Mouse (Mus musculus) kidney, embryonic 14.5 days (tissue): Measurements from ENCODE around the gene Slc38a3. TPM values are rescaled to one million over a fixed set of nuclear protein-coding genes. Genes with fewer than 3 reads are reported as not detected.

Source experiments
- ATAC-seq: fragments of 200-750 bp; cut with Nextera tagmentation; 2 replicates; pipeline ENCODE4 v1.8.0; 2017; ENCODE audit warnings: moderate number of reproducible peaks, mild to moderate bottlenecking, moderate TSS enrichment, moderate library complexity; ENCODE audit not compliant: low FRiP score, low TSS enrichment
- H3K27ac ChIP-seq: fragments of 300-500 bp; sonication (generic); 2 replicates; pipeline ENCODE4 v1.5.1; 2014; ENCODE audit warnings: low read depth, mild to moderate bottlenecking, low read length, moderate library complexity, mixed read lengths
- H3K27me3 ChIP-seq: fragments of 300-500 bp; sonication (generic); 2 replicates; pipeline ENCODE4 v1.6.1; 2014; ENCODE audit warnings: mild to moderate bottlenecking, low read length; ENCODE audit not compliant: control insufficient read depth, insufficient read depth
- H3K36me3 ChIP-seq: fragments of 300-500 bp; sonication (generic); 2 replicates; pipeline ENCODE4 v1.6.1; 2014; ENCODE audit warnings: low read length, mixed read lengths; ENCODE audit not compliant: control insufficient read depth, insufficient read depth
- H3K4me1 ChIP-seq: fragments of 300-500 bp; sonication (generic); 2 replicates; pipeline ENCODE4 v1.6.1; 2014; ENCODE audit warnings: low read length, mixed read lengths; ENCODE audit not compliant: control insufficient read depth, insufficient read depth
- H3K4me2 ChIP-seq: fragments of 300-500 bp; sonication (generic); replicated peaks from 2 replicates; pipeline ENCODE4 v1.6.1; 2014; ENCODE audit warnings: low read depth, mild to moderate bottlenecking, low read length
- H3K4me3 ChIP-seq: fragments of 300-500 bp; sonication (generic); 2 replicates; pipeline ENCODE4 v1.5.1; 2014; ENCODE audit warnings: mild to moderate bottlenecking, low read length
- H3K9ac ChIP-seq: fragments of 300-500 bp; sonication (generic); 2 replicates; pipeline ENCODE4 v1.6.1; 2014; ENCODE audit warnings: low read depth, mild to moderate bottlenecking, low read length, moderate library complexity
- H3K9me3 ChIP-seq: fragments of 300-500 bp; sonication (generic); 2 replicates; pipeline ENCODE4 v1.6.1; 2016; ENCODE audit warnings: low read length; ENCODE audit not compliant: control insufficient read depth
- WGBS: fragments of 180-500 bp; shearing (Covaris S2); extraction: QIAGEN DNeasy Blood & Tissue Kit; methylation state at CpG from one replicate; pipeline ENCODE4 v1.1.7; 2014; 5-methylcytosine and 5-hydroxymethylcytosine counted together
- polyA plus RNA-seq: library from polyadenylated mRNA; unstranded; fragments of >200 nt; fragmentation: Nextera tagmentation; extraction: Ambion mirVana; gene quantifications from 2 replicates; pipeline ENCODE4 v1.2.1, GENCODE M21; 2014

The Slc38a3 gene
- polyA plus RNA-seq, 1 experiment from 2014 or later, result 6.5 TPM

DNA sequence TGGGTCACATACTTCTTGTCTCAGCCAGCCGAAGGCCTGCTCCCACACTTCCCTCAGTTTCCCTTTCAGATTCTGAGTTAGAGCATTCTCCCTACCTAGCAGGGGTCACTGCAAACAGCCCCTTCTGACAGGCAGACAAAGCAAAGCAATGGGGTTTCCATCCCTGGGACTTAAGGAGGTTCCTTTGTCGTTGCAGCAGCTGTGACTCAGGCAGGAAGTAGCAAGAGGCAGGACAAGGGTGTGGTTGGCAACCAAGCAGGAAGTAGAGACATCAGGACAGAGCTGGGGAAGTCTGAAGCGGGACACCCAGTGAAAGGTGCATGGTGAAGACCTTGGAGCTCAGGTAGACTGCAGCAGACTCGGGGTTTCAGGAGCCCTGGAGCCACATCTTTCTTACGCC, 44.8 kb downstream of the Slc38a3 start:
- no peaks in the 10 kb centered on the region for H3K27me3 ChIP-seq
- H3K4me2 ChIP-seq, result no peak overlapping the region
- H3K36me3 ChIP-seq, result peaks cover 44% of the 10 kb centered on the region
- 66% methylated on average over 5 of the region's 5 CpGs for WGBS
- ATAC-seq, result no peak
- peak overlapping the region; percentile 27; the same call in 1 of the 2 replicates for H3K27ac ChIP-seq
- H3K4me1 ChIP-seq, result peaks cover 36% of the 10 kb centered on the region
- peak overlapping the region; percentile 18; the same call in 1 of the 2 replicates for H3K9ac ChIP-seq
- H3K4me3 ChIP-seq, result no peak overlapping the region
- H3K9me3 ChIP-seq, result no peaks in the 10 kb centered on the region

DNA sequence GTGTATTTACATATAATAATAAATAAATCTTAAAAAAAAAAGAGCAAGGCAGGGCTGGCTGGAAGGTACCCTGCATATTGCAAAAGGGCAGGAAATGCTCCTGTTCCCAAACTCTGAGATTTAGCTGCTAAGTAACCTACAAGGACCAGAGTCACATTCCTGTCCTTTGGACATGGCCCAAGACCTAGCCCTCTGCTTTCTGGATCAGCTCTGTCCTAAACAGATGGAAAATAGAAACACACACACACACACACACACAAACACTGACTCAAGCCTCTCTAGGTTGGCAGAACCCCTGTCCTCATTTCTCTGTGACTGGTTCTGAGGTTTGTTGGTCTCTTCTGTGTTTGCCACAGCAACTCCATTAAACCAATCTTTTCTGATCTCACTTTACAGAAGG, 48.4 kb downstream of the Slc38a3 start:
- H3K4me1 ChIP-seq, result peaks cover 6% of the 10 kb centered on the region
- ATAC-seq, result no peak
- no peak overlapping the region for H3K9ac ChIP-seq
- no peak overlapping the region for H3K27ac ChIP-seq
- H3K36me3 ChIP-seq, result peaks cover 71% of the 10 kb centered on the region
- no peak overlapping the region for H3K4me2 ChIP-seq
- no peaks in the 10 kb centered on the region for H3K9me3 ChIP-seq
- H3K27me3 ChIP-seq, result no peaks in the 10 kb centered on the region
- H3K4me3 ChIP-seq, result no peak overlapping the region

GRCm38 (mm10) chr9:107619546-107619879, 49.8 kb downstream of the Slc38a3 start:
- peaks cover 73% of the 10 kb centered on the region for H3K36me3 ChIP-seq
- no peak overlapping the region for H3K4me3 ChIP-seq
- H3K4me2 ChIP-seq, result no peak overlapping the region
- H3K9ac ChIP-seq, result no peak overlapping the region
- peaks cover 6% of the 10 kb centered on the region for H3K4me1 ChIP-seq
- no peak overlapping the region; the same call in 1 of the 2 replicates for H3K27ac ChIP-seq
- WGBS, result 77% methylated on average over 13 of the region's 13 CpGs
- H3K9me3 ChIP-seq, result no peaks in the 10 kb centered on the region
- ATAC-seq, result no peak
- no peaks in the 10 kb centered on the region for H3K27me3 ChIP-seq

GRCm38 (mm10) chr9:107618778-107619545, 50.4 kb downstream of the Slc38a3 start:
- H3K9me3 ChIP-seq, result no peaks in the 10 kb centered on the region
- no peaks in the 10 kb centered on the region for H3K27me3 ChIP-seq
- peak overlapping the region; percentile 68; the same call in 1 of the 2 replicates for H3K27ac ChIP-seq
- H3K9ac ChIP-seq, result no peak overlapping the region
- peaks cover 73% of the 10 kb centered on the region for H3K36me3 ChIP-seq
- H3K4me2 ChIP-seq, result no peak overlapping the region
- peak; percentile 65 for ATAC-seq
- no peak overlapping the region for H3K4me3 ChIP-seq
- WGBS, result 49% methylated on average over 13 of the region's 13 CpGs
- peaks cover 6% of the 10 kb centered on the region for H3K4me1 ChIP-seq

- H3K36me3 ChIP-seq, result peaks cover 71% of the 10 kb centered on the region
- peaks cover 6% of the 10 kb centered on the region for H3K4me1 ChIP-seq
- H3K4me3 ChIP-seq, result no peak overlapping the region
- peak overlapping the region; percentile 68; the same call in 1 of the 2 replicates for H3K27ac ChIP-seq
- 86% methylated on average over 6 of the region's 6 CpGs for WGBS
- ATAC-seq, result no peak
- H3K27me3 ChIP-seq, result no peaks in the 10 kb centered on the region
- no peak overlapping the region for H3K9ac ChIP-seq
- H3K9me3 ChIP-seq, result no peaks in the 10 kb centered on the region
- H3K4me2 ChIP-seq, result no peak overlapping the region
These were observed 51.2 kb downstream of the Slc38a3 start for GRCm38 (mm10) chr9:107618098-107618497.

DNA sequence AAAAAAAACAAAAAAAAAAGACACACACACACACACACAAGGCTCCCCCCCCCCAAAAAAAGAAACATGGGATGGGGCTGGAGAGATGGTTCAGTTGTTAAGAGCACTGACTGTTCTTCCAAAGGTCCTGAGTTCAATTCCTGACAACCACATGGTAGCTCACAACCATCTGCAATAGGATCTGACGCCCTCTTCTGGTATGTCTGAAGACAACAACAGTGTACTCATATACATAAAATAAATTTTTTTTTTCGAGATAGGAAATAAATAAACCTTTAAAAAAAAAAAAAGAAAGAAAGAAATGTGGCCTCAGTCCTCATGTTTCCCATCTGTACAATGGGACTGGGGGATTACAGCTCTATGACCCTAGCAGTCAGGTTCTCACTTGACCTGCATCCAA, 51.9 kb downstream of the Slc38a3 start:
- peaks cover 6% of the 10 kb centered on the region for H3K4me1 ChIP-seq
- H3K9me3 ChIP-seq, result no peaks in the 10 kb centered on the region
- H3K4me2 ChIP-seq, result no peak overlapping the region
- H3K27ac ChIP-seq, result no peak overlapping the region
- no peak overlapping the region for H3K4me3 ChIP-seq
- H3K36me3 ChIP-seq, result peaks cover 71% of the 10 kb centered on the region
- WGBS, result 83% methylated on average over 2 of the region's 2 CpGs
- no peak for ATAC-seq
- H3K9ac ChIP-seq, result no peak overlapping the region
- no peaks in the 10 kb centered on the region for H3K27me3 ChIP-seq

DNA sequence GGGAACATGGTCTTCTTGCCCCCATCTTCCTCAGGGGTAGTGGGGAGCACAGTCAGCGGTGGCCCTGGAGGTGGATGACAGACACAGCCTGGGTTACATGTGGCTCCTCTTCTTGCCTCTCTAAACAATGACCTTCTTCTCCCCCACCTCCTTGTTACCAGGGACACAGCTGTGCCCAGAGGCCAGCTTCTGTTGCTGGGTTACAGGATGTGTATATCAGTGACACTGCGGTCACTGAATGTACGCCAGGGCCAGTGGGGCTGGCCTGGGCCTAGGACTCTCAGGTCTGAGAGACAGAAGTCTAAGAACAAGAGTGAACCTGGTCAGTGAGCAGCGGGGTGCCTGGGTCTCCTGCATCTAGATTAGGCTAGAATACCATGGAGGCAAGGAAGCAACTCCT, 54.3 kb downstream of the Slc38a3 start:
- no peak for ATAC-seq
- peaks cover 60% of the 10 kb centered on the region for H3K36me3 ChIP-seq
- no peak overlapping the region for H3K4me3 ChIP-seq
- 81% methylated on average over 4 of the region's 4 CpGs for WGBS
- peaks cover 10% of the 10 kb centered on the region for H3K4me1 ChIP-seq
- no peaks in the 10 kb centered on the region for H3K9me3 ChIP-seq
- H3K27ac ChIP-seq, result no peak overlapping the region
- no peaks in the 10 kb centered on the region for H3K27me3 ChIP-seq
- H3K4me2 ChIP-seq, result no peak overlapping the region
- no peak overlapping the region for H3K9ac ChIP-seq

DNA sequence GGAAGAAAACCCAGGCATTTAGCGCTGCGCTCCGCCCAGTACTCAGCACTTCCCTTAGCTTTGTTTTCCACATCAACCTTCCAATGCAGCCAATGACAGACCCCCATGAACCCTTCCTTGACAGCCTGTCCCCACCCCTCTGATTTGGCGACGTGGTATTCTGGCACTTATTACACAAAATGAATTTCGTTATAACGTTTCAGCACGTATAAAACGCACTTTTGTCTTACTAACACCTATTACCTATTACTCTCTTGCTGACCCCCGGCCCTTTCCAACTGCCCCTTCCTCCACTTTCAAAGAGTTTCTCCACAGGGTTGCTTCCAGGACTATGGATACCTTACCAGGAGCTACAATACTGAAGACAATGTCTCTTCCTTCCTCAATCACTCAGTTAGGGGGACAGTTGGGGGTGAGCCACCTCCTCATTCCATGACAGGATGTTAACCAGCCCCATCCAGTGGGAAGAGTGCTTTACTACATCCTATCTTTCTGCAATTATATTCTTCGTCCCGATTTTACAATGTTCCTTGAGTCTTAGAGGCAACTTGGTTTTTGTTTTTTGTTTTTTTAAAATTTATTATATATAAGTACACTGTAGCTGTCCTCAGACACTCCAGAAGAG, 56.3 kb downstream of the Slc38a3 start:
- Histone ChIP-seq H3K4me1 (peaks cover 21% of the 10 kb centered on the region), H3K9me3 (no peaks in the 10 kb centered on the region), H3K4me3 (peak overlapping the region; percentile 38), H3K4me2 (peak overlapping the region; percentile 77), H3K27ac (peak overlapping the region; percentile 68), H3K27me3 (no peaks in the 10 kb centered on the region), H3K9ac (peak overlapping the region; percentile 29; the same call in 1 of the 2 replicates), H3K36me3 (peaks cover 40% of the 10 kb centered on the region)
- ATAC-seq, result peak; percentile 9
- WGBS, result 8% methylated on average over 12 of the region's 12 CpGs
